Mouse (Mus musculus) liver, adult 2 months (tissue): ENCODE measurements around the gene B4galt5.

Source experiments
- CTCF ChIP-seq: fragments of 200-500 bp; IDR thresholded peaks from 2 replicates; pipeline ENCODE4 v1.5.1; 2011; ENCODE audit warnings: low read depth, low read length, control low read depth
- POLR2A ChIP-seq: fragments of 200-500 bp; IDR thresholded peaks from 2 replicates; pipeline ENCODE4 v1.6.1; 2011; ENCODE audit warnings: low read length, control low read depth; ENCODE audit not compliant: insufficient read depth; ENCODE audit errors: extremely low read depth

DNA sequence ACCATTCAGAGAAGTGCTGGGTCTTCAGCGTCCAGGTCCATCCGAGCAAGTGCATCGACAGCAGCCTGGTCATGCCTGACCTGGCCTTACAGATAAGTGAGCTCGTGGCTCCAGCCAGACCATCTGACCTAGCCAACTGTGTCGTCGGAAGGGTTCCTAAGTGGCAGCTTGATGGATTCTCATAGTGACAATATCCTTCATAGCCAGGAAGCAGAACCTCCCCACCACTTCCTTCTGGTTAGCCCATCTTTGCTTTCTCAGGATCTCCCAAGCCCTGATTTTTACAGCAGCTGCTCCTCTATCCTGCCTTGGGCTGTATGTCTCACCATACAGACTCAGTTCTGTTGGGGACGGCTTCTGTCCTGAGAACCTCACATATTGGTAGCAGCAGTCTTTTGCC, 45.4 kb upstream of the B4galt5 start:
- TF ChIP-seq CTCF: no peak
- no peak for TF ChIP-seq POLR2A
